Mouse (Mus musculus) c-Kit-negative CD71-positive TER-119-positive erythroid progenitor cells, embryonic 14.5 days (primary cell): ENCODE data around the gene Fam219a.

Source experiments
- DNase-seq: peaks from one replicate; pipeline ENCODE4 v3.0.0-alpha.2; 2013; ENCODE audit warnings: low read depth, low spot score

Fam219a gene

DNA sequence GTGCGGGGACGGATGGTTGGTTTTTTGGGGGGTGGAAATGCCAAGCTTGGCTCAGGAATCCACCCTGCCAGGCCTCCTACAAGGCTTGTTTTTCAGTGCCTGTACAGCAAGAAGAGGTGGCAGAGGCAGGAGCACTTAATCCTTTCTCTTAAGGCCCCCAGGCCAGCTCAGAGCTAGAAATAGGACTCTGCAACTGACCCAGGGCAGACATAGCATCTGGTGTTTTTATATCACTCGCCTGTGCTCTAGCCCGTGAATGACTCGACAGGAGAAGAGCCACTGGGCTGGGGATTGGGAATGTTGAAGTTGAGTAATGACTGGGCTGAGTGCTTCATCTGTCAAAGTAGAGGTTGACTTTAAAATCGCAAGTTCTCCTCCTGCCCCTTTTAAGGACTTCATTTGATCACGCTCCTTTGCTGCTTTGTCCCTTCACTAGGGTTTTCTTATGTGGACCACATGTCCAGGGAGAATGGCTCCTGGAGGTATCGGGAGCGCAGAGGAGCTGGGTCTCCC lies 91.6 kb downstream of the Fam219a start:
- DNase-seq = no peak

DNA sequence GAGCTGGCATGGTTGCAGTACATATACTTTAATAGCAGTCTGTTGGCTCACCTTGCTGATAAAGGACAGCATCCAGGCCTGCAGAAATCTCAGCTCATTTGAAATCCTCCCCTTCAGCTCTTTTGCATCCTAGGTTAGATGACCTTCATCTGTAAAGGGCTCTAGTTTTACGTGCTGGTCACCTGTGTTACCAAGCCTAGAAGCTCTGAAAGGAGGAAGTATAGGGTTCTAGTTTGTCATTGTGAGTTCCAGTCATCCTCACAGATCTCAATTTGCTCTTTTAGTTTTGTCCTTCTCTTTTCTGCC lies 98.0 kb downstream of the Fam219a start:
- no peak for DNase-seq

- DNase-seq = no peak
These were observed 98.5 kb downstream of the Fam219a start for GRCm38 (mm10) chr4:41470684-41471383.

DNA sequence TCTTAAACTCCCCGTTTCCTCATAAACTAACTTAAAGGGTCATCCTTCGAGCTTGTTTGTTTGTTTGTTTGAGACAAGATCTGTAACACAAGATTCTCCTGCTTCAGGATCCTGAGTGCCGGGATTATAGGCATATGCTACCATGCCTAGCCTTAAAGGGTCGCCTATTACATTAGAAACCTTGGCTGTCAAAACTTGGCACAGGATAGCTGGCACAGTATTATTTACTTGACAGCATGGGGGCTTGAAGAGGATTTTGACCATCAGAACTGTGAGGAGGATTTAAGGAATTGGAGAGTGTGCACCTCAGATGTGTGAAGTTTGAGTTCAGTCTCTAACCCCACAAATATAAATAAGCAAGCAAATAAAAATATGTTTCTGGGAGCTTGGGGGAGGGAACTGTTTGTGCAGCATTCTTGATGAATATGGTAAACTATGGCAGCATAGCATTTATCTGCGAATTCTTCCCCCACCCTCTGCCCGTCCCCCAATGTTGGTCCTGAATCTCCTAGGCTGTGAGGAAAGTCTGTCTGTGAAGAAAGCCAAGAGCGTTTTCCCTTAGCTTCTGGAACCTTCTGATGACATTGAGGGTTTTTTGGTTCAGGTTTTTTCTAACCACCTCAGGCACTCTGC lies 99.2 kb downstream of the Fam219a start:
- no peak for DNase-seq

DNA sequence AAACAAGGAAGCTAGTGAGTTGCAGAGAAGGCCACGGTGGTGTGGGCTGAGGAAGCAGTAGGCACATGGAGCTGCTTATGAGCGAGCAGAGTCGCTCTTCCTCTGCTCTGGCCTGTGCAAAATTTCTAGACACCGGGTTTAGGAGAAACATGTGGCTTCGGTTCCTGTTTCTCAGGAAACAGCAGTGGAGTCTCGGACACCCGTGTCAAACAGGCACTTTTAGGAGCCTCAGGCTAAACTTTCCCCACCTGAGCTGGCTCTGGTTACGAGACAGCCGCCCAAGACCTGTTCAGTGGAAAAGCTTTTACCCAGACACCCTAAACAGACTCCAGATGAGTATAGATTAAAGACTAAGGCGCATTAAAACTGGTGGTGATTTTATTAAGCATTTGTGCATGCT lies 100.1 kb downstream of the Fam219a start:
- DNase-seq = no peak

GRCm38 (mm10) chr4:41468396-41469080 lies 100.8 kb downstream of the Fam219a start:
- no peak for DNase-seq
